In genomic region chr13:80502927-80503326, GRCm38 (mm10) we compare ENCODE assay signal across 16 mouse cellular contexts.
"Had no signal": no experiment of that assay in that cellular context is flagged by ENCODE, and none has a peak within 500 bp of the region (broad histone marks: within the 10 kb centered on the region; RNA-seq: fewer than 3 reads in every experiment).

No protein-coding gene starts in this region.

- H3K27me3 ChIP-seq: megakaryocyte, embryonic 14.5 days; midbrain, embryonic 12.5 days; neural tube, embryonic 12.5 days; stomach, embryonic 15.5 days had no signal

- H3K9ac ChIP-seq: liver, embryonic 14.5 days; lung, embryonic 14.5 days; midbrain, embryonic 12.5 days; neural tube, embryonic 12.5 days; stomach, embryonic 15.5 days had no signal

- H3K27ac ChIP-seq: liver, embryonic 14.5 days; midbrain, embryonic 12.5 days; neural tube, embryonic 12.5 days; stomach, embryonic 15.5 days; stomach, postnatal 0 days had no signal

- H3K9me3 ChIP-seq: megakaryocyte, embryonic 14.5 days; midbrain, embryonic 12.5 days; neural tube, embryonic 12.5 days; stomach, embryonic 15.5 days had no signal

- ATAC-seq: midbrain, embryonic 16.5 days had no signal

- H3K4me3 ChIP-seq: megakaryocyte, embryonic 14.5 days; midbrain, embryonic 12.5 days; neural tube, embryonic 12.5 days; stomach, embryonic 15.5 days had no signal

- DNase-seq: lung, adult 18-20 months; lung, embryonic 14.5 days; lung, postnatal 14 days; lung, postnatal 36 days; midbrain, embryonic 14.5 days; right cerebral cortex, postnatal 14 days; thymus, adult 2 months; thymus, postnatal 25 days; thymus, postnatal 4 days had no signal

- H3K4me2 ChIP-seq: lung, embryonic 14.5 days; midbrain, embryonic 12.5 days; neural tube, embryonic 12.5 days; stomach, embryonic 15.5 days had no signal

- H3K36me3 ChIP-seq: midbrain, embryonic 12.5 days; neural tube, embryonic 12.5 days; stomach, embryonic 15.5 days had no signal

- H3K4me1 ChIP-seq: megakaryocyte, embryonic 14.5 days; midbrain, embryonic 12.5 days; neural tube, embryonic 12.5 days; stomach, embryonic 15.5 days had no signal
